Mouse (Mus musculus) forebrain, embryonic 11.5 days (tissue): Measurements from ENCODE around the gene Ccdc151. TPM values are rescaled to one million over a fixed set of nuclear protein-coding genes. Genes with fewer than 3 reads are reported as not detected.
A peak's percentile ranks its signal among the peaks of the same experiment; 100 is the strongest.

Source experiments
- ATAC-seq: fragments of 200-750 bp; cut with Nextera tagmentation; replicated peaks from 2 replicates; pipeline ENCODE4 v1.8.0; 2017; ENCODE audit warnings: moderate TSS enrichment; ENCODE audit not compliant: low FRiP score
- DNase-seq: peaks from one replicate; pipeline ENCODE4 v3.0.0-alpha.2; 2017; ENCODE audit warnings: low spot score
- H3K27ac ChIP-seq: fragments of 300-500 bp; sonication (generic); 2 replicates; pipeline ENCODE4 v1.5.1; 2014; ENCODE audit warnings: low read depth, low read length
- H3K27me3 ChIP-seq: fragments of 300-500 bp; sonication (generic); 2 replicates; pipeline ENCODE4 v1.6.1; 2014; ENCODE audit warnings: mild to moderate bottlenecking, low read length, mixed read lengths; ENCODE audit not compliant: control insufficient read depth, insufficient read depth
- H3K36me3 ChIP-seq: fragments of 300-500 bp; sonication (generic); 2 replicates; pipeline ENCODE4 v1.6.1; 2014; ENCODE audit warnings: mild to moderate bottlenecking, low read length, moderate library complexity, mixed read lengths; ENCODE audit not compliant: control insufficient read depth, insufficient read depth
- H3K4me1 ChIP-seq: fragments of 300-500 bp; sonication (generic); replicated peaks from 2 replicates; pipeline ENCODE4 v1.6.1; 2014; ENCODE audit warnings: low read length, mixed read lengths; ENCODE audit not compliant: control insufficient read depth, insufficient read depth
- H3K4me2 ChIP-seq: fragments of 300-500 bp; sonication (generic); 2 replicates; pipeline ENCODE4 v1.6.1; 2014; ENCODE audit warnings: low read depth, mild to moderate bottlenecking, low read length, moderate library complexity, mixed read lengths; ENCODE audit not compliant: severe bottlenecking
- H3K4me3 ChIP-seq: fragments of 300-500 bp; sonication (generic); 2 replicates; pipeline ENCODE4 v1.5.1; 2014; ENCODE audit warnings: low read depth, low read length
- H3K9ac ChIP-seq: fragments of 300-500 bp; sonication (generic); 2 replicates; pipeline ENCODE4 v1.6.1; 2014; ENCODE audit warnings: low read length
- H3K9me3 ChIP-seq: fragments of 300-500 bp; sonication (generic); 2 replicates; pipeline ENCODE4 v1.6.1; 2016; ENCODE audit warnings: low read length, mixed read lengths; ENCODE audit not compliant: control insufficient read depth
- WGBS: fragments of 180-500 bp; shearing (Covaris S2); extraction: QIAGEN DNeasy Blood & Tissue Kit; methylation state at CpG from one replicate; pipeline ENCODE4 v1.1.7; 2014; 5-methylcytosine and 5-hydroxymethylcytosine counted together
- polyA plus RNA-seq: library from polyadenylated mRNA; unstranded; fragments of >200 nt; fragmentation: Nextera tagmentation; extraction: Ambion mirVana; gene quantifications from 2 replicates; pipeline ENCODE4 v1.2.1, GENCODE M21; 2014

The Ccdc151 gene
- polyA plus RNA-seq, 1 experiment from 2014 or later, result 6.9 TPM

DNA sequence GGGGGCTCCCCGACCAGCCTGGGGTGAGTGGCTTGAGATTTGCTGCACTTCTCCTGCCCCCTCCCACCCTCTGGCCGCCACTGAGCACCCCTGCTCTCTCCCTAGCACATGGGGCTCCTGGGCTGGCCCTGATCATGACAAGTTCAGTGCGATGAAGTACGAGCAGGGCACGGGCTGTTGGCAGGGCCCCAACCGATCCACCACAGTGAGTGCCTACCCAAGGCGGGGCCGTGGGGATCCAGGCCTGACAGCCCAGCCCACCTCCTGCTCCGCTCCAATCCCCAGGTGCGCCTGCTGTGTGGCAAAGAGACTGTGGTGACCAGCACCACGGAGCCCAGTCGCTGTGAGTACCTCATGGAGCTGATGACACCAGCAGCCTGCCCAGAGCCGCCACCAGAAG lies 10.3 kb upstream of the Ccdc151 start:
- Histone ChIP-seq H3K9me3 (no peaks in the 10 kb centered on the region), H3K4me2 (no peak overlapping the region), H3K4me1 (0 out of 2 replicates have a peak, but pooled peaks cover 4% of the 10 kb centered on the region), H3K4me3 (no peak overlapping the region), H3K27ac (no peak overlapping the region), H3K36me3 (peaks cover 38% of the 10 kb centered on the region), H3K27me3 (no peaks in the 10 kb centered on the region), H3K9ac (no peak overlapping the region)
- WGBS, result 94% methylated on average over 13 of the region's 13 CpGs
- ATAC-seq (no peak; the same call in 1 of the 2 replicates), DNase-seq (no peak)

DNA sequence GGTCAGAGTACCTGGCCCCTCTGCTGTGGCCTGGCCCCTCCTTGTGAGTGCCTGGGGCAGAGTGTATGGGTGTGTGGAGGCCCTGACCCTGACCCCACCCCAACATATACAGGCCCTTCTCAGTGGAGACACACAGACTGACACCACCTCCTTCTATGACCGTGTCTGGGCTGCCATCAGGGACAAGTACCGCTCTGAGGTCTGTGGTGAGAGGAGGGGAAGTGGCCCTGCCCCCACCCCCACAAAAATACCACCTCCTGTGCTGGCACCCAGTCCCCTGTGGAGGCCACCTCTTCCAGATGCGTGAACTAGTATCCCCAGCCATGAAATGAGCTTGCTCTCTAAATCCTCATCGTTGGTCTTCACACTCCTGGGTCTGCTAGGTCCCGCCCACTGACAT lies 8.6 kb upstream of the Ccdc151 start:
- no peak for ATAC-seq
- 89% methylated on average over 5 of the region's 5 CpGs for WGBS

DNA sequence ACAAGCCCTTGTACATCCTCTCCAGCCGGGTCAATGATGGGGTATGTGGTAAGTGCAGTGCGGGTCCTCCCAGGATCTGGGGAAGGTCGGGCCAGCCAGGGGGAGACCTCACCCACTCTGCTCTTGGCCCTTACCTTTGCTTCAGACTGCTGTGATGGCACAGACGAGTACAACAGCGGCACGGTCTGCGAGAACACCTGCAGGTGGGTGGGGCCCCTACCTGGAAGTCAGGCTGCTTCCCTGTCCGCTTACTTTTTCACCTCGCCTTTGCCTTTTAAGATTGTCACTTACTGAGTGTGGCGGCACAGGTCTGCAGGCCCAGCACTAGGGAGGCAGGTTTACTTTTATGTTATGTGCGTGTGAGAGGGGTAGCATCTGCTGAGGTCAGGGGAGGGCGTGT lies 2.1 kb upstream of the Ccdc151 start:
- H3K9ac ChIP-seq, result no peak overlapping the region; the same call in 1 of the 2 replicates

More for the DNA sequence above, 8.6 kb upstream of the Ccdc151 start:
- no peak overlapping the region for H3K4me2 ChIP-seq
- H3K36me3 ChIP-seq, result peaks cover 38% of the 10 kb centered on the region
- H3K4me1 ChIP-seq, result 0 out of 2 replicates have a peak, but pooled peaks cover 2% of the 10 kb centered on the region
- no peak overlapping the region for H3K4me3 ChIP-seq
- H3K27ac ChIP-seq, result no peak overlapping the region
- H3K9me3 ChIP-seq, result no peaks in the 10 kb centered on the region
- H3K27me3 ChIP-seq, result no peaks in the 10 kb centered on the region
- no peak overlapping the region for H3K9ac ChIP-seq
- no peak for DNase-seq

DNA sequence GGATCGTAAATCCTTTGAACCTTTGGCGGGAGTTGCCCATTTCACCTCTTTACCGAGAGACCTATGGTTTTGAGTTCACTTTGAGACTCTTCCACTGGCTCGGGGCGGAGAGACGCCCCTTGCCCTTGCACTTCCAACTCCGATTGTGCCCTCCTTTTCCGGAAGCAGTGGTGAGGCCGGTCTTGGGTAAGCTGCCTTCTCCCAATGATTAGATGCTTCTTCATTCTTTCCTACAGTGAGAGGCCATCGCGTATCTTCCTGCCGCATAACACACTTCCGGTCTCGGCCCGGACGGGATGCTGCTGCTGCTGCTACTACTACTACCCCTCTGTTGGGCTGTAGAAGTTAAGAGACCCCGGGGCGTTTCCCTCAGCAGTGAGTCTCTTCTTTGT lies 725 bp upstream of the Ccdc151 start:
- WGBS, result 1% methylated on average over 18 of the region's 18 CpGs
- Histone ChIP-seq H3K4me3 (peak overlapping the region; percentile 63), H3K9me3 (no peaks in the 10 kb centered on the region), H3K4me2 (peak overlapping the region; percentile 80), H3K27me3 (no peaks in the 10 kb centered on the region), H3K9ac (peak overlapping the region; percentile 65), H3K4me1 (peaks cover 12% of the 10 kb centered on the region), H3K27ac (0 out of 2 replicates have a peak overlapping the region, but pooled peaks have one; percentile 59), H3K36me3 (no peaks in the 10 kb centered on the region; the same call in 1 of the 2 replicates)
- peak; percentile 1; the same call in 1 of the 2 replicates for ATAC-seq
- DNase-seq, result peak; percentile 70

More for the DNA sequence above, 2.1 kb upstream of the Ccdc151 start:
- Histone ChIP-seq H3K4me2 (no peak overlapping the region), H3K4me3 (no peak overlapping the region), H3K4me1 (peaks cover 12% of the 10 kb centered on the region), H3K27me3 (no peaks in the 10 kb centered on the region), H3K27ac (no peak overlapping the region), H3K9me3 (no peaks in the 10 kb centered on the region), H3K36me3 (peaks cover 6% of the 10 kb centered on the region)
- ATAC-seq, result no peak
- 93% methylated on average over 12 of the region's 12 CpGs for WGBS
- no peak for DNase-seq

DNA sequence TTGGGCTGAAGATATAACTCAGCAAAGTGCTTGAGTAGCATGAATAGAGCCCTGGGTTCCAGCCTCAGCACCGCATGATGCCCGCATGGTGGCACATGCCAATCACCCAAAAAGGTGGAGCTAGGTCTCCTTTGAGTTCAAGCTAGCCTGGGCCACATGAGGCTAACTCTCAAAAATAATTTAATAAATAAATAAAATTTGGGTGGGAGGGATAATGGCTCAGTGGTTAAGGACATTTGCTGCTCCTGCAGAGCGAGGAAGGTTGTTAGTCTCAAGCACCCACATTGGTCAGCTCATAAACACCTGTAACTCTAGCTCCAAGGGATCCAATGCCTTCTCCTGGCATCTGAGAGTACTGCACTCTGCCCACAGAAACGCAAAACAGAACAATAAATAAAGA lies 801 bp downstream of the Ccdc151 start:
- H3K4me1 ChIP-seq, result peaks cover 12% of the 10 kb centered on the region
- ATAC-seq (no peak), DNase-seq (no peak)
- H3K9me3 ChIP-seq, result no peaks in the 10 kb centered on the region
- H3K27me3 ChIP-seq, result no peaks in the 10 kb centered on the region
- no peak overlapping the region for H3K4me2 ChIP-seq
- no peak overlapping the region for H3K4me3 ChIP-seq
- no peak overlapping the region for H3K27ac ChIP-seq
- H3K36me3 ChIP-seq, result no peaks in the 10 kb centered on the region; the same call in 1 of the 2 replicates
- 85% methylated on average over 4 of the region's 4 CpGs for WGBS
- H3K9ac ChIP-seq, result no peak overlapping the region

DNA sequence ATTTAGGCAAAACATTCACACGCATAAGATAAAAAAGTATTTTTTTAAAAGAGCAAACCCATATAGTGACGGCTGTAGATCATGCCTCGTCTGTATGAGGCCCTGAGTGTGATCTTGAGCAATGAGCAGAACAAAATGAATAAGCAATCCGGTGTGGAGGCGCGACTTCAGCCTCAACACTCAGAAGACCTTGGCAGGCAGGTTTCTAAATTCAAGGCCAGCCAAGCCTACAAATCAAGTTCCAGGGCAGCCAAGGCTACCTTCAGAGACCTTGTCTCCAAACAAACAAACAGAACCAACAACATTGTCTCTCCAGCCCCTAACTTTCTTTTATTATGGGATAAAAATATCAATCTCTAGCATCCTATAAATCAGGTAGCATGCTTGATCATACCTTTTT lies 2.1 kb downstream of the Ccdc151 start:
- H3K9ac ChIP-seq, result no peak overlapping the region
- DNase-seq, result no peak
- no peak overlapping the region for H3K4me3 ChIP-seq
- H3K36me3 ChIP-seq, result no peaks in the 10 kb centered on the region; the same call in 1 of the 2 replicates
- no peak overlapping the region for H3K27ac ChIP-seq
- peaks cover 12% of the 10 kb centered on the region for H3K4me1 ChIP-seq
- H3K4me2 ChIP-seq, result no peak overlapping the region
- no peak for ATAC-seq
- no peaks in the 10 kb centered on the region; the same call in 1 of the 2 replicates for H3K9me3 ChIP-seq
- 96% methylated on average over 6 of the region's 6 CpGs for WGBS
- H3K27me3 ChIP-seq, result no peaks in the 10 kb centered on the region

DNA sequence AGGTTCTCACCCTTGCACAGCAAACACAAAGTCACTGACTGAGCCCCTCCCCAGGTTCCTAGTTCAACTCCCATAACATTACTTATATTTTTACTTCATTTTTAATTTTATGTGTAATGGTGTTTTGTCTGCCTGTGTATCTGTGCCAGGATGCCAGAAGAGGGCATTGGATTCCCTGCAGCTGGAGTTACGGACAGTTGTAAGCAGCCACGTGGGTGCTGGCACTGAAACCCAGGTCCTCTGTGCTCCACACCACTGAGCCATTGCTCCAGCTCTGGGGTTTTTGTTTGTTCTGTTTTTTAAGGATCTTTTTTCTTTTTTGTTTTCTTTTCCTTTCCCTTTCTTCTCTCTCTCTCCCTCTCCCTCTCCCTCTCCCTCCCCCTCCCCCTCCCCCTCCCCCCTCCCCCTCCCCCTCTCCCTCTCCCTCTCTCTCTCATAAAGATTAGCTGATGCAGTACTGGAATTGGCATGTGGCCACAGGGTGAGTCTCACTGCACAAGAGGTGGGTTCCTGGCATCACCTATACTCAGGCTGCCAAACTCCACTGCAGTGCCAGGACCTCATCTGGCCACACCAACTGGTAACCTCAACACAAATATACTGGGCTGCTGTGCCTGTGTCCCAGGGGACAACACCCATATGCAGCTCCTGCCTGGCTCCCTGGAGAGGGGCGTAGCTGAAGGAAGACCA lies 6.1 kb downstream of the Ccdc151 start:
- Histone ChIP-seq H3K4me1 (no peaks in the 10 kb centered on the region), H3K27me3 (peaks cover 8% of the 10 kb centered on the region), H3K9me3 (no peaks in the 10 kb centered on the region; the same call in 1 of the 2 replicates), H3K36me3 (no peaks in the 10 kb centered on the region), H3K4me3 (no peak overlapping the region), H3K27ac (no peak overlapping the region), H3K9ac (no peak overlapping the region), H3K4me2 (no peak overlapping the region)
- DNase-seq, result no peak
- ATAC-seq, result no peak
- 91% methylated on average over 3 of the region's 3 CpGs for WGBS

DNA sequence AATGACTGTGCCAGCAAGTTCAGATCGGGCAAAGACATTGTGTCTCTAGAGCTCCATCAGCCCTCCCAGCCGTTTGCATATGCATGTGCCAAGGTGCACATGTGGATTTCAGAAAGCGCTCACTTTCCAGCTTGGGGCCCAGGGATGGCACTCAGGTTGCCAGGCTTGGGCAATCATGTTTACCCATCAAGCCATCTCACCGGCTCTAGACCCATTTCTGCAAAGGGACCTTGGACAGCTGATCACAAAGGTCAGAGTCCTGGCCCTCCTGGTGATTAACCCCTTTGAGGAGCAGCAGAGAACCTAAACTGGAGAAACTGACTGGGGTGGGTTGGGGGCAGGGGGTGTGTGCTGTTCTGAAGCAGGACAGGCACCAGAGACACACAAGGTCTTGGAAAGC lies 10.2 kb downstream of the Ccdc151 start:
- Histone ChIP-seq H3K27me3 (peaks cover 48% of the 10 kb centered on the region), H3K4me3 (no peak overlapping the region), H3K9me3 (no peaks in the 10 kb centered on the region; the same call in 1 of the 2 replicates), H3K4me1 (peaks cover 16% of the 10 kb centered on the region), H3K9ac (no peak overlapping the region), H3K36me3 (no peaks in the 10 kb centered on the region), H3K4me2 (no peak overlapping the region), H3K27ac (no peak overlapping the region)
- DNase-seq, result no peak
- WGBS, result 86% methylated on average over 4 of the region's 4 CpGs
- no peak for ATAC-seq
